Mouse (Mus musculus): ENCODE measurements around the gene Ireb2.
"Not testable (repeated sequence)": the region's sequence is repeated elsewhere in the genome, so short reads cannot be mapped to it uniquely, and the experiment has no call there.

DNA sequence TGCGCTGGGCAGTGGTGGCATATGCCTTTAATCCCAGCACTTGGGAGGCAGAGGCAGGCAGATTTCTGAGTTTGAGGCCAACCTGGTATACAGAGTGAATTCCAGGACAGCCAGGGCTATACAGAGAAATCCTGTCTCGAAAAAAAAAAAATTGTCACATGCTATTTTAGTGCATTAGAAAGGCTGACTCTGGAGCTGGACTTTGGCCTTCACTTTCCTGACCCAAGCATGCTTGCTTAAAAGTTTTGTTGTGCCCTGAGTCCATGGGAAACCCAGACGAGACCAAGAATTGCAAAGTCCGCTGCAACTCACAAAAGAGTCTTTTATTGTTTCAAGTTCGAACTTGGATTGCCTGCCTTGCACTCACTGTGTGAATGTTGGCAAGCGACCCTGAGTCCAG is 10.6 kb upstream of the Ireb2 start:
- TF ChIP-seq MAFK (IDR thresholded peaks at IDR 0.05; ENCODE audit: insufficient read depth, low read depth, low read length); ZNF384 (IDR thresholded peaks at IDR 0.05; ENCODE audit: low read depth, low read length): not testable (repeated sequence)
